Mouse (Mus musculus): ENCODE data around the gene Chdh. TPM values are rescaled to one million over a fixed set of nuclear protein-coding genes. Genes with fewer than 3 reads are reported as not detected.

Chdh gene
- total RNA-seq (2017), result 37.0 and 38.1 TPM in 2 replicates

- ATAC-seq (replicated peaks; ENCODE audit: low read depth, poor library complexity, severe bottlenecking), result peak; percentile 78
These were observed at the start of gene Chdh, which contains the start of gene Il17rb for GRCm38 (mm10) chr14:30008733-30009575. Gene Chdh, plus strand, starts transcription at chr14:30009023. Gene Il17rb, minus strand, starts transcription at chr14:30008896.

- no peak for ATAC-seq (replicated peaks; ENCODE audit: low read depth, poor library complexity, severe bottlenecking)
These were observed 41.2 kb upstream of the Chdh start for GRCm38 (mm10) chr14:29967611-29968010.

- peak; percentile 99 for ATAC-seq (replicated peaks; ENCODE audit: low read depth, poor library complexity, severe bottlenecking)
These were observed 40.6 kb upstream of the Chdh start, which contains the start of gene Selenok for GRCm38 (mm10) chr14:29968075-29968821. Gene Selenok, plus strand, starts transcription at chr14:29968308.

- ATAC-seq (replicated peaks; ENCODE audit: low read depth, poor library complexity, severe bottlenecking), result no peak
These were observed 37.4 kb upstream of the Chdh start for GRCm38 (mm10) chr14:29971446-29971845.

GRCm38 (mm10) chr14:29971993-29972392 is 36.8 kb upstream of the Chdh start:
- no peak for ATAC-seq (replicated peaks; ENCODE audit: low read depth, poor library complexity, severe bottlenecking)

- ATAC-seq (replicated peaks; ENCODE audit: low read depth, poor library complexity, severe bottlenecking), result no peak
These were observed 31.9 kb upstream of the Chdh start for GRCm38 (mm10) chr14:29976927-29977326.

- peak; percentile 94 for ATAC-seq (replicated peaks; ENCODE audit: low read depth, poor library complexity, severe bottlenecking)
These were observed 30.3 kb upstream of the Chdh start, which contains the start of gene Actr8 for GRCm38 (mm10) chr14:29978254-29979204. Gene Actr8, plus strand, starts transcription at chr14:29978337.

GRCm38 (mm10) chr14:29980447-29981205 is 28.2 kb upstream of the Chdh start:
- peak; percentile 57 for ATAC-seq (replicated peaks; ENCODE audit: low read depth, poor library complexity, severe bottlenecking)

GRCm38 (mm10) chr14:29986096-29986495 is 22.7 kb upstream of the Chdh start:
- no peak for ATAC-seq (replicated peaks; ENCODE audit: low read depth, poor library complexity, severe bottlenecking)

GRCm38 (mm10) chr14:29987276-29987675 is 21.5 kb upstream of the Chdh start:
- no peak for ATAC-seq (replicated peaks; ENCODE audit: low read depth, poor library complexity, severe bottlenecking)

GRCm38 (mm10) chr14:29987739-29988138 is 21.1 kb upstream of the Chdh start:
- no peak for ATAC-seq (replicated peaks; ENCODE audit: low read depth, poor library complexity, severe bottlenecking)

- ATAC-seq (replicated peaks; ENCODE audit: low read depth, poor library complexity, severe bottlenecking), result no peak
These were observed 20.5 kb upstream of the Chdh start for GRCm38 (mm10) chr14:29988337-29988736.

GRCm38 (mm10) chr14:29994976-29995375 is 13.8 kb upstream of the Chdh start:
- no peak for ATAC-seq (replicated peaks; ENCODE audit: low read depth, poor library complexity, severe bottlenecking)

- ATAC-seq (replicated peaks; ENCODE audit: low read depth, poor library complexity, severe bottlenecking), result no peak
These were observed 12.6 kb upstream of the Chdh start for GRCm38 (mm10) chr14:29996000-29996751.

- ATAC-seq (replicated peaks; ENCODE audit: low read depth, poor library complexity, severe bottlenecking), result no peak
These were observed 11.5 kb upstream of the Chdh start for GRCm38 (mm10) chr14:29997345-29997744.

GRCm38 (mm10) chr14:29998747-29999474 is 9.9 kb upstream of the Chdh start:
- ATAC-seq (replicated peaks; ENCODE audit: low read depth, poor library complexity, severe bottlenecking), result no peak

GRCm38 (mm10) chr14:29999475-29999811 is 9.4 kb upstream of the Chdh start:
- ATAC-seq (replicated peaks; ENCODE audit: low read depth, poor library complexity, severe bottlenecking), result no peak

All from common myeloid progenitor, adult 5-6 weeks (primary cell).